Comparison of ENCODE assay signal across 21 mouse cellular contexts in the genomic region with DNA sequence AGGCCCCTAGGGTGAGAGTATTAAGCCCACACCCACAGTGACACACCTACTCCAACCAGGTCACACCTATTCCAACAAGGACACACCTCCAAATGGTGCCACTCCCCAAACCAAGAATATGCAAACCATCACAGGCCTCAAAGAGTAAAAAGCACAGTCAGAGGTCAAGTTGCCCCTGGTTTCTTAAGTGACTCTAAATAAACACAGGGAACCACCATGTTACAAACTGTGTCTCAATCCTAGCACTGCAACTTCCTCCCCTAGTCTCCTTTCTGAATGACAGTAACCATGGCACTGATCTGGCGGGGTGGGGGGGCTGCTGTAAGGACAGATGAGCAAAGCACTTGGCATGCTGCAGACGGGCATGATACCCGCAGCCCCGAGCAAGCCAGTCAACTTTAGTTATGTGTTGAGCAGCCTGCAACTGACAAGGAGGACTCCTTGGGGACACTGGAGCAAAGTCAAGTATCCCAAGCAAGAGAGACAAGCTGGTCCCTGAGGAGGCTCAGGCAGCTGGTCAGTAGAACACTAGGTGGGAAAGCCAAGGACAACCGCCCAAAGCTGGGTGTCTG. TPM values are rescaled to one million over a fixed set of nuclear protein-coding genes. Genes with fewer than 3 reads are reported as not detected.
DNase-seq lines count a peak whose midpoint lies in the region; ATAC-seq lines count a peak whose summit lies in the region.
"Had no signal": no experiment of that assay in that cellular context is flagged by ENCODE, and none has a peak within 500 bp of the region (broad histone marks: within the 10 kb centered on the region; RNA-seq: fewer than 3 reads in every experiment).

No protein-coding gene starts in this region.

- H3K9me3 ChIP-seq in heart, embryonic 10.5 days, result no peaks in the 10 kb centered on the region
- H3K9me3 ChIP-seq: embryonic facial prominence, embryonic 12.5 days; hindbrain, embryonic 13.5 days; limb, embryonic 15.5 days; midbrain, embryonic 13.5 days; stomach, embryonic 15.5 days had no signal

- intact Hi-C loops in heart, postnatal 36 days (cut with DNase I), result no loop called here
- intact Hi-C loops in heart, postnatal 25 days (cut with DNase I), result no loop called here

- no peaks in the 10 kb centered on the region for H3K27me3 ChIP-seq in heart, embryonic 10.5 days (ENCODE audit: insufficient read depth, poor library complexity, severe bottlenecking)
- H3K27me3 ChIP-seq: embryonic facial prominence, embryonic 12.5 days; hindbrain, embryonic 13.5 days; limb, embryonic 15.5 days; midbrain, embryonic 13.5 days; stomach, embryonic 15.5 days had no signal

- ATAC-seq in granulocyte monocyte progenitor cell, adult 5-6 weeks (replicated peaks; ENCODE audit: poor library complexity, severe bottlenecking), result peak; percentile 88
- ATAC-seq: forebrain, postnatal 0 days; intestine, embryonic 16.5 days; midbrain, embryonic 13.5 days had no signal

- H3K4me1 ChIP-seq in heart, embryonic 10.5 days, result peaks cover 59% of the 10 kb centered on the region

- peaks cover 16% of the 10 kb centered on the region for H3K36me3 ChIP-seq in heart, embryonic 10.5 days
- H3K36me3 ChIP-seq: embryonic facial prominence, embryonic 12.5 days had no signal

- DNase-seq in heart, embryonic 10.5 days (ENCODE audit: low spot score), result no peak
- no peak for DNase-seq in heart, postnatal 36 days
- DNase-seq in 416B (ENCODE audit: low read depth), result peak; percentile 75
- DNase-seq in ES-CJ7 (ENCODE audit: low read depth, low spot score), result peak; percentile 89
- DNase-seq in testis, postnatal 14 days (ENCODE audit: low spot score), result no peak
- no peak for DNase-seq in embryo, embryonic 9.5 days (ENCODE audit: extremely low spot score)
- no peak for DNase-seq in heart, postnatal 25 days (ENCODE audit: low spot score)
- DNase-seq: cerebellum, postnatal 25 days; forebrain, postnatal 0 days; heart, adult 18-20 months; layer of hippocampus, adult 9-11 months; lung, postnatal 36 days; thymus, postnatal 14 days had no signal

- 88% methylated on average over 5 of the region's 5 CpGs for WGBS in heart, embryonic 10.5 days

- no peak overlapping the region for H3K4me3 ChIP-seq in heart, embryonic 10.5 days
- H3K4me3 ChIP-seq: embryonic facial prominence, embryonic 12.5 days; hindbrain, embryonic 13.5 days; limb, embryonic 15.5 days; midbrain, embryonic 13.5 days; stomach, embryonic 15.5 days had no signal

- peak overlapping the region; percentile 2; the same call in 1 of the 2 replicates for H3K27ac ChIP-seq in heart, embryonic 10.5 days
- H3K27ac ChIP-seq: embryonic facial prominence, embryonic 12.5 days; hindbrain, embryonic 13.5 days; kidney, postnatal 0 days; limb, embryonic 15.5 days; midbrain, embryonic 13.5 days; stomach, embryonic 15.5 days had no signal

RNA-seq across cellular contexts. Expression of a gene that starts 14.5 kb away (rescaled TPM):
- 90.2 and 114 TPM in 2 replicates for polyA plus RNA-seq in heart, embryonic 10.5 days (2016; fragmentation: Nextera tagmentation; extraction: Ambion mirVana)
- 100 to 1,000 TPM in 1 of 2 experiments, 10 to 100 TPM in 1; 94.2 to 109 TPM for total RNA-seq in heart, postnatal 36 days (2021)
- total RNA-seq in granulocyte monocyte progenitor cell, adult 5-6 weeks (2014; fragmentation: Nextera tagmentation), result 1.9 and 8.5 TPM in 2 replicates
- total RNA-seq in granulocyte monocyte progenitor cell, adult 5-6 weeks (2017), result 0.36 and 0.56 TPM in 2 replicates
- total RNA-seq in heart, postnatal 25 days (2021), result 100 to 1,000 TPM in 1 of 2 experiments, 10 to 100 TPM in 1; 96.9 to 110 TPM

Comparison
In these comparisons a context has a peak if more than half of its experiments do, and no peak if none do; other contexts are left out.
1. DNase-seq: peak in 416B (single experiment) and ES-CJ7 (single experiment); none in heart, embryonic 10.5 days (single experiment), heart, postnatal 36 days (0 of 2), testis, postnatal 14 days (single experiment), embryo, embryonic 9.5 days (single experiment) and heart, postnatal 25 days (single experiment).
2. RNA of a gene that starts 14.5 kb away (total RNA-seq): 96.9 to 110 TPM in heart, postnatal 25 days and 94.2 to 109 TPM in heart, postnatal 36 days; 0.36 to 8.5 TPM in granulocyte monocyte progenitor cell, adult 5-6 weeks; every median in the first group is over 4 times any median in the second.